16 mouse cellular contexts compared by ENCODE assay signal in genomic region chr5:140569032-140569595, GRCm38 (mm10). TPM values are rescaled to one million over a fixed set of nuclear protein-coding genes. Genes with fewer than 3 reads are reported as not detected.
A peak's percentile ranks its signal among the peaks of the same experiment; 100 is the strongest.
DNase-seq lines count a peak whose midpoint lies in the region; ATAC-seq and TF ChIP-seq lines count a peak whose summit lies in the region.
"Had no signal": no experiment of that assay in that cellular context is flagged by ENCODE, and none has a peak within 500 bp of the region (broad histone marks: within the 10 kb centered on the region; RNA-seq: fewer than 3 reads in every experiment).

No protein-coding gene starts in this region.

- no peak overlapping the region; the same call in 1 of the 2 replicates for H3K27ac ChIP-seq in embryonic facial prominence, embryonic 14.5 days (replicated peaks; ENCODE audit: low read depth, low read length)
- no peak overlapping the region for H3K27ac ChIP-seq in embryonic facial prominence, embryonic 10.5 days (replicated peaks)
- H3K27ac ChIP-seq in hindbrain, embryonic 10.5 days: peak overlapping the region; percentile 16; the same call in 1 of the 2 replicates
- no peak overlapping the region for H3K27ac ChIP-seq in hindbrain, embryonic 16.5 days (ENCODE audit: low read depth, low read length)
- H3K27ac ChIP-seq in midbrain, embryonic 14.5 days (replicated peaks; ENCODE audit: low read depth, low read length): no peak overlapping the region
- H3K27ac ChIP-seq in midbrain, embryonic 15.5 days: no peak overlapping the region
- H3K27ac ChIP-seq in limb, embryonic 14.5 days (replicated peaks; ENCODE audit: low read depth, low read length): no peak overlapping the region
- H3K27ac ChIP-seq: liver, embryonic 12.5 days had no signal

- peaks cover 16% of the 10 kb centered on the region; the same call in 1 of the 2 replicates for H3K4me1 ChIP-seq in embryonic facial prominence, embryonic 14.5 days (ENCODE audit: control insufficient read depth, insufficient read depth, low read length)
- peaks cover 46% of the 10 kb centered on the region for H3K4me1 ChIP-seq in embryonic facial prominence, embryonic 10.5 days
- H3K4me1 ChIP-seq in hindbrain, embryonic 10.5 days (replicated peaks): peaks cover 61% of the 10 kb centered on the region
- H3K4me1 ChIP-seq in hindbrain, embryonic 16.5 days (ENCODE audit: control insufficient read depth, insufficient read depth, low read depth, low read length): peaks cover 5% of the 10 kb centered on the region; the same call in 1 of the 2 replicates
- peaks cover 5% of the 10 kb centered on the region; the same call in 1 of the 2 replicates for H3K4me1 ChIP-seq in midbrain, embryonic 14.5 days (ENCODE audit: control insufficient read depth, insufficient read depth, low read length)
- peaks cover 4% of the 10 kb centered on the region for H3K4me1 ChIP-seq in midbrain, embryonic 15.5 days
- H3K4me1 ChIP-seq in limb, embryonic 14.5 days (ENCODE audit: control insufficient read depth, insufficient read depth, low read length): peaks cover 18% of the 10 kb centered on the region

- H3K4me2 ChIP-seq in embryonic facial prominence, embryonic 14.5 days (ENCODE audit: low read depth, low read length): no peak overlapping the region
- no peak overlapping the region for H3K4me2 ChIP-seq in hindbrain, embryonic 16.5 days (ENCODE audit: low read length)
- no peak overlapping the region for H3K4me2 ChIP-seq in midbrain, embryonic 14.5 days (ENCODE audit: low read length)
- no peak overlapping the region for H3K4me2 ChIP-seq in midbrain, embryonic 15.5 days
- H3K4me2 ChIP-seq in limb, embryonic 14.5 days (replicated peaks; ENCODE audit: low read depth, low read length, severe bottlenecking): no peak overlapping the region
- H3K4me2 ChIP-seq: midbrain, embryonic 12.5 days had no signal

- WGBS in embryonic facial prominence, embryonic 14.5 days: 76% methylated on average over 16 of the region's 16 CpGs
- 84% methylated on average over 16 of the region's 16 CpGs for WGBS in embryonic facial prominence, embryonic 10.5 days
- WGBS in hindbrain, embryonic 10.5 days: 87% methylated on average over 16 of the region's 16 CpGs
- WGBS in hindbrain, embryonic 16.5 days: 79% methylated on average over 16 of the region's 16 CpGs
- 86% methylated on average over 16 of the region's 16 CpGs for WGBS in midbrain, embryonic 14.5 days
- WGBS in midbrain, embryonic 15.5 days: 89% methylated on average over 16 of the region's 16 CpGs
- 75% methylated on average over 16 of the region's 16 CpGs for WGBS in limb, embryonic 14.5 days

- H3K36me3 ChIP-seq in embryonic facial prominence, embryonic 14.5 days (ENCODE audit: control insufficient read depth, insufficient read depth, low read length): no peaks in the 10 kb centered on the region
- no peaks in the 10 kb centered on the region for H3K36me3 ChIP-seq in embryonic facial prominence, embryonic 10.5 days (replicated peaks)
- H3K36me3 ChIP-seq in hindbrain, embryonic 10.5 days: no peaks in the 10 kb centered on the region
- H3K36me3 ChIP-seq in hindbrain, embryonic 16.5 days (ENCODE audit: control insufficient read depth, insufficient read depth, low read length): no peaks in the 10 kb centered on the region
- no peaks in the 10 kb centered on the region for H3K36me3 ChIP-seq in midbrain, embryonic 14.5 days (ENCODE audit: control insufficient read depth, insufficient read depth, low read length)
- no peaks in the 10 kb centered on the region for H3K36me3 ChIP-seq in midbrain, embryonic 15.5 days (replicated peaks)
- H3K36me3 ChIP-seq in limb, embryonic 14.5 days (ENCODE audit: control insufficient read depth, insufficient read depth, low read length): no peaks in the 10 kb centered on the region
- H3K36me3 ChIP-seq: embryonic facial prominence, embryonic 12.5 days; heart, embryonic 12.5 days; liver, embryonic 12.5 days; midbrain, embryonic 12.5 days; neural tube, embryonic 15.5 days had no signal

- no peak for TF ChIP-seq POLR2A in limb, embryonic 14.5 days (IDR thresholded peaks at IDR 0.05; ENCODE audit: borderline replicate concordance, extremely low read depth, insufficient read depth, insufficient read length)

- H3K4me3 ChIP-seq in embryonic facial prominence, embryonic 14.5 days (ENCODE audit: low read depth, low read length): no peak overlapping the region
- H3K4me3 ChIP-seq in embryonic facial prominence, embryonic 10.5 days: no peak overlapping the region
- H3K4me3 ChIP-seq in hindbrain, embryonic 10.5 days: no peak overlapping the region
- no peak overlapping the region for H3K4me3 ChIP-seq in hindbrain, embryonic 16.5 days (ENCODE audit: low read length)
- H3K4me3 ChIP-seq in midbrain, embryonic 14.5 days (replicated peaks; ENCODE audit: low read depth, low read length): no peak overlapping the region
- H3K4me3 ChIP-seq in midbrain, embryonic 15.5 days: no peak overlapping the region
- no peak overlapping the region for H3K4me3 ChIP-seq in limb, embryonic 14.5 days (replicated peaks; ENCODE audit: low read length)
- H3K4me3 ChIP-seq: embryonic facial prominence, embryonic 12.5 days; heart, embryonic 12.5 days; liver, embryonic 12.5 days; midbrain, embryonic 12.5 days; neural tube, embryonic 15.5 days had no signal

- no peaks in the 10 kb centered on the region for H3K9me3 ChIP-seq in embryonic facial prominence, embryonic 14.5 days (ENCODE audit: control insufficient read depth, low read length)
- no peaks in the 10 kb centered on the region for H3K9me3 ChIP-seq in embryonic facial prominence, embryonic 10.5 days
- no peaks in the 10 kb centered on the region for H3K9me3 ChIP-seq in hindbrain, embryonic 10.5 days
- no peaks in the 10 kb centered on the region for H3K9me3 ChIP-seq in hindbrain, embryonic 16.5 days (ENCODE audit: control insufficient read depth, low read length)
- no peaks in the 10 kb centered on the region for H3K9me3 ChIP-seq in midbrain, embryonic 14.5 days (ENCODE audit: control insufficient read depth, low read length)
- no peaks in the 10 kb centered on the region for H3K9me3 ChIP-seq in midbrain, embryonic 15.5 days
- no peaks in the 10 kb centered on the region for H3K9me3 ChIP-seq in limb, embryonic 14.5 days (ENCODE audit: control insufficient read depth, low read length)
- H3K9me3 ChIP-seq: embryonic facial prominence, embryonic 12.5 days; heart, embryonic 12.5 days; liver, embryonic 12.5 days; midbrain, embryonic 12.5 days; neural tube, embryonic 15.5 days had no signal

- no peaks in the 10 kb centered on the region for H3K27me3 ChIP-seq in embryonic facial prominence, embryonic 14.5 days (replicated peaks; ENCODE audit: control insufficient read depth, insufficient read depth, low read length)
- H3K27me3 ChIP-seq in embryonic facial prominence, embryonic 10.5 days (replicated peaks; ENCODE audit: low read depth, poor library complexity, severe bottlenecking): no peaks in the 10 kb centered on the region
- H3K27me3 ChIP-seq in hindbrain, embryonic 10.5 days (ENCODE audit: insufficient read depth, poor library complexity, severe bottlenecking): peaks cover 2% of the 10 kb centered on the region; the same call in 1 of the 2 replicates
- H3K27me3 ChIP-seq in hindbrain, embryonic 16.5 days (replicated peaks; ENCODE audit: control insufficient read depth, insufficient read depth, low read length): no peaks in the 10 kb centered on the region
- no peaks in the 10 kb centered on the region for H3K27me3 ChIP-seq in midbrain, embryonic 14.5 days (ENCODE audit: control insufficient read depth, insufficient read depth, low read length)
- H3K27me3 ChIP-seq in midbrain, embryonic 15.5 days (replicated peaks): no peaks in the 10 kb centered on the region
- no peaks in the 10 kb centered on the region for H3K27me3 ChIP-seq in limb, embryonic 14.5 days (ENCODE audit: control insufficient read depth, insufficient read depth, low read length)
- H3K27me3 ChIP-seq: embryonic facial prominence, embryonic 12.5 days; liver, embryonic 12.5 days; neural tube, embryonic 15.5 days had no signal

- DNase-seq in embryonic facial prominence, embryonic 14.5 days (ENCODE audit: low spot score): peak; percentile 62
- no peak for DNase-seq in embryonic facial prominence, embryonic 10.5 days (ENCODE audit: low spot score)
- DNase-seq in hindbrain, embryonic 10.5 days (ENCODE audit: low spot score): no peak
- DNase-seq in midbrain, embryonic 14.5 days: peak; percentile 24
- no peak for DNase-seq in limb, embryonic 14.5 days (ENCODE audit: low spot score)
- no peak for DNase-seq in ovary, postnatal 10 days (ENCODE audit: low spot score)

- peak; percentile 34; the same call in 1 of the 2 replicates for ATAC-seq in embryonic facial prominence, embryonic 14.5 days (ENCODE audit: low read depth)
- no peak for ATAC-seq in hindbrain, embryonic 16.5 days
- no peak for ATAC-seq in midbrain, embryonic 14.5 days (ENCODE audit: low FRiP score, low TSS enrichment)
- ATAC-seq in midbrain, embryonic 15.5 days (replicated peaks): no peak
- peak; percentile 24; the same call in 1 of the 2 replicates for ATAC-seq in limb, embryonic 14.5 days (ENCODE audit: low FRiP score, low read depth)
- ATAC-seq: liver, embryonic 12.5 days had no signal

- H3K9ac ChIP-seq in embryonic facial prominence, embryonic 14.5 days (ENCODE audit: low read depth, low read length): no peak overlapping the region
- no peak overlapping the region for H3K9ac ChIP-seq in hindbrain, embryonic 16.5 days (ENCODE audit: low read depth, low read length)
- no peak overlapping the region for H3K9ac ChIP-seq in midbrain, embryonic 14.5 days (replicated peaks; ENCODE audit: low read length)
- no peak overlapping the region for H3K9ac ChIP-seq in midbrain, embryonic 15.5 days
- H3K9ac ChIP-seq in limb, embryonic 14.5 days (ENCODE audit: low read depth, low read length, severe bottlenecking): no peak overlapping the region
- H3K9ac ChIP-seq: embryonic facial prominence, embryonic 12.5 days; heart, embryonic 12.5 days; liver, embryonic 12.5 days; midbrain, embryonic 12.5 days; neural tube, embryonic 15.5 days had no signal

RNA-seq across cellular contexts. Expression of gene Grifin, which starts 4.2 kb away (rescaled TPM):
- not detected in 2 replicates for polyA plus RNA-seq in embryonic facial prominence, embryonic 14.5 days (2014; fragmentation: Nextera tagmentation; extraction: Ambion mirVana)
- not detected in 2 replicates for polyA plus RNA-seq in embryonic facial prominence, embryonic 10.5 days (2016; fragmentation: Nextera tagmentation; extraction: Ambion mirVana)
- not detected in 2 replicates for polyA plus RNA-seq in hindbrain, embryonic 10.5 days (2016; fragmentation: Nextera tagmentation; extraction: Ambion mirVana)
- 0.36 TPM in 1 of 2 replicates, not detected in the other for polyA plus RNA-seq in hindbrain, embryonic 16.5 days (2015; fragmentation: Nextera tagmentation; extraction: Ambion mirVana)
- polyA plus RNA-seq in midbrain, embryonic 14.5 days (2014; fragmentation: Nextera tagmentation; extraction: Ambion mirVana): not detected in 2 replicates
- 0.41 TPM in 1 of 2 replicates, not detected in the other for polyA plus RNA-seq in midbrain, embryonic 15.5 days (2015; fragmentation: Nextera tagmentation; extraction: Ambion mirVana)
- polyA plus RNA-seq in limb, embryonic 14.5 days (2012; rRNA removed): 0.18 and 0.19 TPM in 2 replicates
- not detected in 2 replicates for polyA plus RNA-seq in limb, embryonic 14.5 days (2014; fragmentation: Nextera tagmentation; extraction: Ambion mirVana)
- polyA plus RNA-seq: adrenal gland, adult 2 months; hindbrain, embryonic 11.5 days; lung, adult 2 months; midbrain, embryonic 12.5 days; neural tube, embryonic 15.5 days had no signal

RNA-seq across cellular contexts. Expression of gene Lfng, which starts 38.0 kb away (rescaled TPM):
- polyA plus RNA-seq in embryonic facial prominence, embryonic 14.5 days (2014; fragmentation: Nextera tagmentation; extraction: Ambion mirVana): 24.6 and 27.9 TPM in 2 replicates
- 11.7 and 14.9 TPM in 2 replicates for polyA plus RNA-seq in embryonic facial prominence, embryonic 10.5 days (2016; fragmentation: Nextera tagmentation; extraction: Ambion mirVana)
- 40.9 and 51.2 TPM in 2 replicates for polyA plus RNA-seq in hindbrain, embryonic 10.5 days (2016; fragmentation: Nextera tagmentation; extraction: Ambion mirVana)
- 27.1 and 30.2 TPM in 2 replicates for polyA plus RNA-seq in hindbrain, embryonic 16.5 days (2015; fragmentation: Nextera tagmentation; extraction: Ambion mirVana)
- 20.5 and 25.2 TPM in 2 replicates for polyA plus RNA-seq in midbrain, embryonic 14.5 days (2014; fragmentation: Nextera tagmentation; extraction: Ambion mirVana)
- 20.4 and 21.8 TPM in 2 replicates for polyA plus RNA-seq in midbrain, embryonic 15.5 days (2015; fragmentation: Nextera tagmentation; extraction: Ambion mirVana)
- polyA plus RNA-seq in limb, embryonic 14.5 days (2012; rRNA removed): 38.9 and 48.2 TPM in 2 replicates
- 19.2 and 21.4 TPM in 2 replicates for polyA plus RNA-seq in limb, embryonic 14.5 days (2014; fragmentation: Nextera tagmentation; extraction: Ambion mirVana)

Comparison
In these comparisons a context has a peak if more than half of its experiments do, and no peak if none do; other contexts are left out.
1. DNase-seq: peak in embryonic facial prominence, embryonic 14.5 days (single experiment) and midbrain, embryonic 14.5 days (single experiment); none in embryonic facial prominence, embryonic 10.5 days (single experiment), hindbrain, embryonic 10.5 days (single experiment), limb, embryonic 14.5 days (single experiment) and ovary, postnatal 10 days (single experiment).
2. ATAC-seq: peak in embryonic facial prominence, embryonic 14.5 days (single experiment) and limb, embryonic 14.5 days (single experiment); none in hindbrain, embryonic 16.5 days (single experiment), midbrain, embryonic 14.5 days (single experiment) and midbrain, embryonic 15.5 days (single experiment).